Mouse (Mus musculus) retina, postnatal 1 day (tissue): ENCODE data around the gene Olfr585.

Experiments used
- DNase-seq: peaks from one replicate; pipeline ENCODE4 v3.0.0-alpha.2; 2012

Gene Olfr585

GRCm38 (mm10) chr7:103097420-103097819, at the start of gene Olfr585:
Olfr585 (plus strand) TSS chr7:103097720.
- no peak for DNase-seq

GRCm38 (mm10) chr7:103051000-103051399, 46.5 kb upstream of the Olfr585 start, which contains the start of gene Olfr583:
Olfr583 (plus strand) TSS chr7:103051300.
- DNase-seq = no peak

- DNase-seq = no peak
Measured at GRCm38 (mm10) chr7:103081585-103081984, 15.9 kb upstream of the Olfr585 start, which contains the start of gene Olfr584. Olfr584 (plus strand) TSS chr7:103081885.

GRCm38 (mm10) chr7:103119406-103119805, 21.9 kb downstream of the Olfr585 start:
- DNase-seq = no peak

- no peak for DNase-seq
Measured at GRCm38 (mm10) chr7:103125538-103125937, 28.0 kb downstream of the Olfr585 start, which contains the start of gene Olfr586. Olfr586 (minus strand) TSS chr7:103125638.

- DNase-seq = no peak
Measured at GRCm38 (mm10) chr7:103140579-103140978, 43.1 kb downstream of the Olfr585 start, which contains the start of gene Olfr588-ps1. Olfr588-ps1 (plus strand) TSS chr7:103140879.
